Mouse (Mus musculus) kidney, postnatal 25 days (tissue): ENCODE data around the gene Zfp772.
"Not testable (repeated sequence)": the region's sequence is repeated elsewhere in the genome, so short reads cannot be mapped to it uniquely, and the experiment has no call there.

Experiments used
- DNase-seq, 2 experiments: peaks; one replicate each; pipeline ENCODE4 v3.0.0; 2021; ENCODE audit warnings: mixed read lengths in 2 of 2

Gene Zfp772

DNA sequence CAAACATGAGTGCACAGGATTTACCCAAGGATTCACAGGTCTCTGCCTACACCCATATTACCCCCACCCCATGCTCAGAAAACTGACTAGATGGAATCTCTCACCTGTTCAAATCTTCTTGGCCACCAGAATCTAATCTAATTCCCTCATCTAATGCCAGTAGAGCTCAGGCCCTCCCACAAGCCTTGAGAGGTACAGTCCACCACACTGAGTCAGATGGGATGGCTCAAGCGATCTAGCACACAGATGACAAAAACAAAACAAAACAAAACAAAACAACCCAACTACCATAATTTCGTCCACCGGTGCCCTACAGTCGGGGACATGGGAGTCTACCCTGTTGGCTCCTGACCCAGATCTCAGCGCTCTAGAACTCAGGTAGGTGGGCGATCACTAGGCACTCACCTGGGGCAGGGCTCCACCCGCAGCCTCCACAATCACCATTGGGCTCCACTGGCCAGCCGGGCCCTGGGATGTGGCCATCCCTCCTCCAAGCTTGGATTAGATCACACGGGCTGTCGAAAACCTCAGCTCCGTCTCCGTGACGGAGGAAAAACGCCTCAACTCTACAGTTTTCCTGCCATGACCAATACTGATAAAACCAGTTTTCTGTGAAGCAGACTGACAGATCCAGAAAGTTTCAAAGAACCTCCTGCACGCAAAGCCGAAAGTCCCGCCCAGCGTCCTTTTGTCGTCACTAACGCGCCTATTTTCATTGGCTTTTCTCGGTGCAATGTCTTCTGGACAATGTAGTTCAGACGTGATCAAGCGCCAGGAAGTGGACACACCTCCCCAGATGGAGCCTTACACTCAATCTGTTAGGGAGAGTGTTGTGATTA lies at the start of gene Zfp772:
Zfp772 (minus strand) TSS at position 686 of the 839 bp plus-strand sequence.
- DNase-seq = peak; percentile 33 to 46

DNA sequence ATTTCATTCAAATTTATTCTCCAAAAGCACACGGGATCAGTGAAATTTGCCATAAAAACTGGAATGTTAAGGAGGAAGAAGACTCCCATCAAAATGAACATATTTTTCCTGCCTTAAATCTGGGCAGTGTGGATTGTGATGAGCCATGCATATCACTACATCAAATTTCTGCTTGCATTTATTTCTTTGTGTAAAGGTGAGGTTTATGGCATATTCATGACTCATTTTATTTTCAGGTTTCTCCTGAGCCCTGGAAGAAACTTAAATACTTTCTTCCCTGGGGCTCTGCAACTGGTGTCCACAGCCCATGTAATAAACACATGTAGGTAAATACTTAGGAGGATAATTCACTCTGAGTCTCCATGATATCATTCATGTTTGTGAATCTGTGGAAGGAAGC lies 37.4 kb upstream of the Zfp772 start, which contains the start of gene Vmn2r29:
Vmn2r29 (minus strand) TSS at position 101 of the 400 bp plus-strand sequence.
- DNase-seq = not testable (repeated sequence)

DNA sequence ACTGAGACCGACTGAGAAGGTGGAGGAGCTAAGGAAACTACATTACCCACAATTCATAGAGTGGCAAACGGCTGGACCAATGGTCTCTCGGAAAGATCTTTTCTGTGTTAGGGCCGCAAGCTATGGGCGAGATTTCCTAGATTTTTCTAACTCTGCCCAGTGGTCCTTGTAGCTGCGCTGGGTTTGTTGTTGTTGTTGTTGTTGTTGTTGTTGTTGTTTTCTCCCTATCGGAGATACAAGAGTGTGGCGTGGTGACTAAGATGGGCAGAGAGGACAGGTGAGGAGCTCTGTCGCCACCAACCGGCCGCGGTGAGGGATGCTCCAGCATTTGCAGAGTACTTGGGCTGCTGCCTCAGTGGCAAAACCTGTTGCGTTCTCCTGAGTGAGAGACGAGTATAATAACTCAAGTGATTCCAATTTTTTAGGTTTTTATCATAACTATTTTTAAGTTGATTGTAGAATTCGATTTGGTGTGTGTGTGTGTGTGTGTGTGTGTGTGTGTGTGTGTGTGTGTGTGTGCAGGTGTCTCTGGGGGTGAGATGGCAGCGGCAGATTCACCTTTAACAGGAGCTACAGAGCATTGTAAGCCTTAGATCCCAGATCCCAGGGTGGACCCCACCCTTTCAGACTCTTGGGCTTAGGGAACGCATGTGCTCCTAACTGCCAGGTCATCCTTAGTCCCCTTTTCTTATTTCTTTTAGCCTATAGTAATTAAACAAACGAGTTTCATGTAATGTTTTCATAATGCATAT lies 21.4 kb downstream of the Zfp772 start:
- peak; percentile 77 to 78 for DNase-seq

DNA sequence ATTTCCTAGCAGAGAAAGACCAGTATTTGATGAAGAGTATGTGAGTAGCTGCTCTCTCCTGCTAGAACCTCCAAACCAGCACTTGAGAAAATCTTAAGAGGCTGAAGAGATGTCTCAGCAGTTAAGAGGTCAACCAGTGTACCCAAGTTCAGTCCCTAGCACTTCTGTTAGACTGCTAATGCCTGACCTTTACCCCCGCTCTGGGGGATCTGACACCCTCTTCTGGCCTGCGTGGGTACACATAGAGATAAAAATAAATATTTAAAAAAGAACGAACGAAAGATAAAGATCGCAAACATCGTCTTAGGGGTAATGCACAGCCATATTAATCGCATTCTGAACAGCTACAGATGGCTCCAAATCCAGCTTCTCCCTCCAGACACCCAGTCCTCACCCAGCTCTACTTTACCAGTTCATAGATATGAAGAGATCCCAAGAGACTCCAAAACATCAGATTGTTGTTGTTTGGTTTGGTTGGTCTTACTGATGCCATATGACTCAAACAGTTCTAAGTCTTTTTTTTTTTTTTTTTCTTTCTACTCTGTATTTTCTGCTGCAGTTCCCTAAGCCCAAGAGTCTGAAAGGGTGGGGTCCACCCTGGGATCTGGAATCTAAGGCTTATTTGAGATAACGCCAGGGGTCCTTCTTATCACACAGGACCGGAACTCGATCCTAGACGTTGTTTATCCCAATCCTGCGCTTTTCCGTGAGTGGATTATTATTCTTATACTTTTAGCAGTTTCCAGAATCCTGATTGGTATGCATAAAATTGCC lies 22.2 kb downstream of the Zfp772 start:
- no peak for DNase-seq

DNA sequence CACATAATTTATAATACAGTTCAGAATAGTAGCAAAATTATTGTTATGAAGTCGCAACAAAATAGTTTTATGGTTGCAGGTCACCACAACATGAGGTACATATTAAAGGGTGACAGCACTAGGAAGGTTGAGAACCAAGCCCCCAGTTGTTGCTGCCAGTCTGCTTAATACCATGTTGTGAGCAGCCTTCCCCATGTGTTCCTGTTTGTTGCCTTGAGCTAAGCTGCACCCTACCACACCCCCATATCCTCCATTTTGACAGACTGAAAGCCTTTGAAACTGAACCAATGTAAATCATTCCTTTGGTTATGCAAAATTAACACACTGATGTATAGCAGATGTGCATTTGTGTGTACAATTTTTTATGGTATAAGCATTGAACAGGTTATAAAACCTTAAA lies 23.9 kb downstream of the Zfp772 start:
- DNase-seq = no peak

DNA sequence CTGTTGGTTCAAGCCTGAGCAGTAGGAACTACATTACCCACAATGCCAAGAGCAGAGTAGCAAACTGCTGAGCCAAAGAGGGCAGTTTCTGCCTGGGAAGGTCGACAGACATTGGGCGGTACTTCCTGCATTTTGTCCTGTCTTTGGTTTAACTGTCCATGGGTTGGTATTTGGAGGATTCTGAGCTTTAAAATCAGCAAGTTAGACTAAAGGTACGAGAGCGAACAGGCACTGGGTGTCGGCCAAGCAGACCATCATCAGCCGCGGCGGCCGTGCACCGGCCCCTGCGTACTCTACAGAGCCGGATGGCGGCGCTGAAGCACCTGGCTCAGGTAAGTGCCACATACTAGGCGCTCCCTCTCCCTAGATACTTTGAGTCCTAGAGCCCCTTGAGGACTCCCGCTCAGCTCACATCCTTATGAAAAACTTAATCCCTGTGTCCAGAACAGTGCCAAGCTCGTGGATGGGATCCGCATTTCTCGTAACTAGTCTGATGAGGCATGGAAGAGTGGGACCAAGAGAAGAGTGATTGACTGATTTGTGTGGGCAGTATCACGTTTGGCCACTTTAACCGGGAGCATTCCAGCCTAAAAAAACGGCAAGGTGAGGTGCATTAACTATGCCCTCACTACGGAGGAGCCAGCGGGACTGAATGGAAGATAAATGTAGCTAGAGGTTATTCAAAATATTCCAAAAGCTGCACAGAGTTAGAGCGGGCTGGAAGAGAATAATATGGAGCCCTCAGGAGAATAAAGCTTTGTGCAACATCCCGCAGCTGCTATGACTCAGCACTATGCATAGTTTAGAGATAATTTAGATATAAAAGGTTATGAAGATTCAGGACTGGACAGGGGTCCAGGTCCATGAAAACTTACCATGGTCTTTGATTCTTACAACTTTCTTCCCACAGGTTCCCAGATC lies 38.3 kb downstream of the Zfp772 start, which contains the start of gene Zfp418:
Zfp418 (plus strand) TSS at position 104 of the 921 bp plus-strand sequence.
- peak; percentile 72 to 83 for DNase-seq
